Mouse (Mus musculus): ENCODE results near the gene Tmem238. TPM values are rescaled to one million over a fixed set of nuclear protein-coding genes. Genes with fewer than 3 reads are reported as not detected.

Gene Tmem238
- polyA plus RNA-seq, 1 experiment from 2014 or later, result 2.5 TPM

- H3K36me3 ChIP-seq, result peaks cover 31% of the 10 kb centered on the region
- 75% methylated on average over 21 of the region's 21 CpGs for WGBS
- ATAC-seq, result no peak
- H3K4me3 ChIP-seq (replicated peaks), result peak overlapping the region; percentile 78
- no peaks in the 10 kb centered on the region for H3K9me3 ChIP-seq
- no peaks in the 10 kb centered on the region for H3K27me3 ChIP-seq
- H3K4me1 ChIP-seq (replicated peaks), result peaks cover 47% of the 10 kb centered on the region
- peak overlapping the region; percentile 88 for H3K4me2 ChIP-seq (replicated peaks)
- peak overlapping the region; percentile 92 for H3K9ac ChIP-seq (replicated peaks)
- H3K27ac ChIP-seq, result peak overlapping the region; percentile 97
Observed at GRCm38 (mm10) chr7:4741672-4742481, 47.6 kb downstream of the Tmem238 start.

- H3K4me2 ChIP-seq (replicated peaks), result peak overlapping the region; percentile 88
- WGBS, result 5% methylated on average over 4 of the region's 4 CpGs
- peak overlapping the region; percentile 92 for H3K9ac ChIP-seq (replicated peaks)
- no peaks in the 10 kb centered on the region for H3K9me3 ChIP-seq
- H3K4me1 ChIP-seq (replicated peaks), result peaks cover 44% of the 10 kb centered on the region
- peaks cover 23% of the 10 kb centered on the region for H3K36me3 ChIP-seq
- ATAC-seq, result no peak
- H3K4me3 ChIP-seq (replicated peaks), result peak overlapping the region; percentile 78
- peak overlapping the region; percentile 97 for H3K27ac ChIP-seq
- no peaks in the 10 kb centered on the region for H3K27me3 ChIP-seq
Observed at GRCm38 (mm10) chr7:4741151-4741550, 48.3 kb downstream of the Tmem238 start.

GRCm38 (mm10) chr7:4740309-4740727 is 49.1 kb downstream of the Tmem238 start:
- Histone ChIP-seq H3K4me3 (replicated peaks) (peak overlapping the region; percentile 78), H3K36me3 (peaks cover 15% of the 10 kb centered on the region), H3K9ac (replicated peaks) (peak overlapping the region; percentile 92), H3K4me1 (replicated peaks) (peaks cover 44% of the 10 kb centered on the region), H3K9me3 (no peaks in the 10 kb centered on the region), H3K4me2 (replicated peaks) (peak overlapping the region; percentile 88), H3K27me3 (no peaks in the 10 kb centered on the region), H3K27ac (peak overlapping the region; percentile 97)
- WGBS, result 1% methylated on average over 14 of the region's 14 CpGs
- peak; percentile 55; the same call in 1 of the 2 replicates for ATAC-seq

GRCm38 (mm10) chr7:4739544-4740275 is 49.7 kb downstream of the Tmem238 start, which contains the start of gene Kmt5c:
Gene Kmt5c, plus strand, starts transcription at chr7:4740115.
- ATAC-seq, result peak; percentile 98

GRCm38 (mm10) chr7:4739041-4739543 is 50.4 kb downstream of the Tmem238 start:
- no peaks in the 10 kb centered on the region for H3K9me3 ChIP-seq
- peak overlapping the region; percentile 59 for H3K4me2 ChIP-seq (replicated peaks)
- peak overlapping the region; percentile 34 for H3K4me3 ChIP-seq (replicated peaks)
- H3K27me3 ChIP-seq, result no peaks in the 10 kb centered on the region
- no peak overlapping the region; the same call in 1 of the 2 replicates for H3K9ac ChIP-seq (replicated peaks)
- H3K4me1 ChIP-seq (replicated peaks), result peaks cover 44% of the 10 kb centered on the region
- ATAC-seq, result no peak
- 39% methylated on average over 10 of the region's 10 CpGs for WGBS
- peak overlapping the region; percentile 78 for H3K27ac ChIP-seq
- peaks cover 7% of the 10 kb centered on the region; the same call in 1 of the 2 replicates for H3K36me3 ChIP-seq

More at GRCm38 (mm10) chr7:4739544-4740275, 49.7 kb downstream of the Tmem238 start, which contains the start of gene Kmt5c:
- H3K27me3 ChIP-seq, result no peaks in the 10 kb centered on the region
- H3K9ac ChIP-seq (replicated peaks), result peak within 1 kb of the TSS; percentile 92
- peak within 1 kb of the TSS; percentile 78 for H3K4me3 ChIP-seq (replicated peaks)
- H3K36me3 ChIP-seq, result peaks cover 12% of the 10 kb centered on the region
- no peaks in the 10 kb centered on the region for H3K9me3 ChIP-seq
- H3K4me2 ChIP-seq (replicated peaks), result peak within 1 kb of the TSS; percentile 88
- H3K4me1 ChIP-seq (replicated peaks), result peaks cover 44% of the 10 kb centered on the region
- peak within 1 kb of the TSS; percentile 97 for H3K27ac ChIP-seq
- under 1% methylated on average over 41 of the region's 44 CpGs for WGBS

Other genes starting within 250 kb of the Tmem238 start
- gene Syt5, start 242.1 kb downstream of the Tmem238 start, polyA plus RNA-seq (2015; fragmentation: Nextera tagmentation; extraction: Ambion mirVana), result 92.2 and 97.8 TPM in 2 replicates
- 0.35 and 0.67 TPM in 2 replicates for gene Ptprh, start 185.6 kb downstream of the Tmem238 start, polyA plus RNA-seq (2015; fragmentation: Nextera tagmentation; extraction: Ambion mirVana)
- gene Tmem86b, start 158.2 kb downstream of the Tmem238 start, polyA plus RNA-seq (2015; fragmentation: Nextera tagmentation; extraction: Ambion mirVana), result 3.8 and 3.9 TPM in 2 replicates
- 9.2 and 11.4 TPM in 2 replicates for gene Ppp6r1, start 130.6 kb downstream of the Tmem238 start, polyA plus RNA-seq (2015; fragmentation: Nextera tagmentation; extraction: Ambion mirVana)
- 122 and 123 TPM in 2 replicates for gene Hspbp1, start 104.6 kb downstream of the Tmem238 start, polyA plus RNA-seq (2015; fragmentation: Nextera tagmentation; extraction: Ambion mirVana)
- 6.8 and 7.6 TPM in 2 replicates for gene Brsk1, start 99.1 kb downstream of the Tmem238 start, polyA plus RNA-seq (2015; fragmentation: Nextera tagmentation; extraction: Ambion mirVana)
- gene Tmem150b, start 64.4 kb downstream of the Tmem238 start, polyA plus RNA-seq (2015; fragmentation: Nextera tagmentation; extraction: Ambion mirVana), result 0.22 and 0.24 TPM in 2 replicates
- 90.0 and 92.5 TPM in 2 replicates for gene Kmt5c, start 49.5 kb downstream of the Tmem238 start, polyA plus RNA-seq (2015; fragmentation: Nextera tagmentation; extraction: Ambion mirVana)
- gene Cox6b2, start 36.6 kb downstream of the Tmem238 start, polyA plus RNA-seq (2015; fragmentation: Nextera tagmentation; extraction: Ambion mirVana), result 19.7 and 22.9 TPM in 2 replicates
- not detected in 2 replicates for gene Fam71e2, start 18.4 kb downstream of the Tmem238 start, polyA plus RNA-seq (2015; fragmentation: Nextera tagmentation; extraction: Ambion mirVana)
- gene Il11, start 6.8 kb downstream of the Tmem238 start, polyA plus RNA-seq (2015; fragmentation: Nextera tagmentation; extraction: Ambion mirVana), result 0.48 and 1.1 TPM in 2 replicates
- 0.45 TPM in 1 of 2 replicates, not detected in the other for gene Tmem190, start 6.7 kb downstream of the Tmem238 start, polyA plus RNA-seq (2015; fragmentation: Nextera tagmentation; extraction: Ambion mirVana)
- gene Rpl28, start 3.2 kb upstream of the Tmem238 start, polyA plus RNA-seq (2015; fragmentation: Nextera tagmentation; extraction: Ambion mirVana), result 224 and 265 TPM in 2 replicates
- gene Ube2s, start 22.9 kb upstream of the Tmem238 start, polyA plus RNA-seq (2015; fragmentation: Nextera tagmentation; extraction: Ambion mirVana), result 281 and 301 TPM in 2 replicates
- gene Shisa7, start 55.0 kb upstream of the Tmem238 start, polyA plus RNA-seq (2015; fragmentation: Nextera tagmentation; extraction: Ambion mirVana), result 8.8 and 9.7 TPM in 2 replicates
- 3.3 and 5.3 TPM in 2 replicates for gene Isoc2b, start 80.6 kb upstream of the Tmem238 start, polyA plus RNA-seq (2015; fragmentation: Nextera tagmentation; extraction: Ambion mirVana)
- 0.43 and 0.65 TPM in 2 replicates for gene Isoc2a, start 87.5 kb upstream of the Tmem238 start, polyA plus RNA-seq (2015; fragmentation: Nextera tagmentation; extraction: Ambion mirVana)
- gene Gm36210, start 116.9 kb upstream of the Tmem238 start, polyA plus RNA-seq (2015; fragmentation: Nextera tagmentation; extraction: Ambion mirVana), result 0.31 and 0.32 TPM in 2 replicates
- gene Zfp628, start 125.6 kb upstream of the Tmem238 start, polyA plus RNA-seq (2015; fragmentation: Nextera tagmentation; extraction: Ambion mirVana), result 4.3 and 4.4 TPM in 2 replicates
- gene Nat14, start 132.4 kb upstream of the Tmem238 start, polyA plus RNA-seq (2015; fragmentation: Nextera tagmentation; extraction: Ambion mirVana), result 29.5 and 31.1 TPM in 2 replicates
- 0.88 and 0.98 TPM in 2 replicates for gene Ssc5d, start 136.1 kb upstream of the Tmem238 start, polyA plus RNA-seq (2015; fragmentation: Nextera tagmentation; extraction: Ambion mirVana)
- 0.12 and 0.13 TPM in 2 replicates for gene Sbk2, start 174.8 kb upstream of the Tmem238 start, polyA plus RNA-seq (2015; fragmentation: Nextera tagmentation; extraction: Ambion mirVana)
- gene Sbk3, start 181.5 kb upstream of the Tmem238 start, polyA plus RNA-seq (2015; fragmentation: Nextera tagmentation; extraction: Ambion mirVana), result 0.10 and 0.13 TPM in 2 replicates
- gene Zfp579, start 206.5 kb upstream of the Tmem238 start, polyA plus RNA-seq (2015; fragmentation: Nextera tagmentation; extraction: Ambion mirVana), result 65.2 and 68.4 TPM in 2 replicates
- gene Zfp524, start 224.8 kb upstream of the Tmem238 start, polyA plus RNA-seq (2015; fragmentation: Nextera tagmentation; extraction: Ambion mirVana), result 8.6 and 8.9 TPM in 2 replicates
- gene Fiz1, start 225.0 kb upstream of the Tmem238 start, polyA plus RNA-seq (2015; fragmentation: Nextera tagmentation; extraction: Ambion mirVana), result 42.0 and 51.1 TPM in 2 replicates
- gene Gm44973, start 225.8 kb upstream of the Tmem238 start, polyA plus RNA-seq (2015; fragmentation: Nextera tagmentation; extraction: Ambion mirVana), result 0.89 and 1.3 TPM in 2 replicates
- 5.7 and 7.9 TPM in 2 replicates for gene Zfp865, start 230.7 kb upstream of the Tmem238 start, polyA plus RNA-seq (2015; fragmentation: Nextera tagmentation; extraction: Ambion mirVana)
- gene Ccdc106, start 230.9 kb upstream of the Tmem238 start, polyA plus RNA-seq (2015; fragmentation: Nextera tagmentation; extraction: Ambion mirVana), result 25.8 and 30.1 TPM in 2 replicates
- not detected in 2 replicates for gene 4632433K11Rik, start 244.5 kb upstream of the Tmem238 start, polyA plus RNA-seq (2015; fragmentation: Nextera tagmentation; extraction: Ambion mirVana)
- 10.5 and 11.2 TPM in 2 replicates for gene Zfp784, start 248.8 kb upstream of the Tmem238 start, polyA plus RNA-seq (2015; fragmentation: Nextera tagmentation; extraction: Ambion mirVana)